Mouse (Mus musculus) CD4-positive helper T cell, adult 2 months (primary cell): Measurements from ENCODE around the gene Rmnd5a.

ENCODE experiments used
- DNase-seq: peaks from one replicate; pipeline ENCODE4 v3.0.0-alpha.2; 2012; ENCODE audit warnings: low read depth, missing footprints, low spot score

Rmnd5a gene

GRCm38 (mm10) chr6:71442130-71442529 is 1.7 kb upstream of the Rmnd5a start:
- DNase-seq, result no peak

- DNase-seq, result no peak
Observed at GRCm38 (mm10) chr6:71441251-71441580, 779 bp upstream of the Rmnd5a start.

- no peak for DNase-seq
Observed at GRCm38 (mm10) chr6:71440217-71440491, 283 bp downstream of the Rmnd5a start.

- peak; percentile 74 for DNase-seq
Observed at GRCm38 (mm10) chr6:71439506-71440216, 776 bp downstream of the Rmnd5a start.

- no peak for DNase-seq
Observed at GRCm38 (mm10) chr6:71438070-71438469, 2.4 kb downstream of the Rmnd5a start.

GRCm38 (mm10) chr6:71427996-71428725 is 12.3 kb downstream of the Rmnd5a start:
- no peak for DNase-seq

DNA sequence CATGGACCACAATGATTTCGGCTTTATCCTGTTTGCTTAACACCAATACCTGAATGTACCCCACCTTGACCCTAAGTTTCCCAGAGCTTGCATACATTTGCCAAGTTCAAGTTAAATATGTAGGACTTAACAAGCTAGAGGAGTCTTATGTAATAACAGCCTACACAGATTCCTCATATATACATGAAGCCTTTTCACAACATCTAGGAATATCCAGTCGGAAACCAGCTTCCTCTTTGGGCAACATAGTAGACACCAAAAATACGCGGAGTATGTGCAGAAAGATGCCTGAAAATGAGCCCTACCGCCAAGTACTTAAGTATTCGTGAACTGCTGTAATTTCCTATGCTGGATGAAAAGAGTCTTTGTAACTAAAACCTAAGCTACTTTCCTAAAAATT is 14.8 kb downstream of the Rmnd5a start:
- no peak for DNase-seq

- peak; percentile 21 for DNase-seq
Observed at GRCm38 (mm10) chr6:71423116-71423515, 17.3 kb downstream of the Rmnd5a start.

DNA sequence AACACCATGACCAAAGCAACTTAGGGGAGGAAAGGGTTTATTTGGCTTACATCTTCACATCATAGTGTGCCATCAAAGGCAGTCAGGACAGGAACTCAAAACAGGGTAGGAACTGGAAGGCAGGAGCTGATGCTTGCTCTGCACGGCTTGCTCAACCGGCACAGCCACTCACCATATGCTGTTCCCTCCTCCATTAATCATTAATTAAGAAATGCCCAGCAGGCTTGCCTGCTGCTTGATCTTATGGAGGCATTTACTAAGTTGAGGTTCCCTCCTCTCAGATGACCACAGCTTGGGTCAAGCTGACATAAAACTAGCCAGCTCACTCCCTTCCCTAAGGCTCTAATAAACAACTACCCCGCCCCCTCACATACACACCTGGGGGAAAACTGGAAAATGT is 18.3 kb downstream of the Rmnd5a start:
- DNase-seq, result no peak

DNA sequence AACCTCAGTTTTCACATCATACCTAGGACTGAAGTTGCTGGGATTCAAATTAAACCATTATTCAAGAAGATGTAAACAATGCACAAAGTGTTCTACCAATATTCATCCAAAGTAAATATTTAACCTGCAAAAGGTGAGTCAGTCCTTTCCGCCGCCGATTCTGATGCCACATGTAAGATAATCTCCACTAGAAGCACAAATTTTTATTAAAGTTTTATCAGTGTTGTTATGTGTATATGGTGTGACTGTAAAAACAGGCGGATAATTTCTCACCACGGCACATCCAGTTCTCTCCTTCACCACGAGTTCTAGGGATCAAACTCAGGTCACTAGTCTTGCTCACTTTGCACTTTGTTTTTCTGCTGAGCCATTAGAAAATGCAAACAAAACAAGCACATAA is 19.6 kb downstream of the Rmnd5a start:
- no peak for DNase-seq

- no peak for DNase-seq
Observed at GRCm38 (mm10) chr6:71418874-71419273, 21.6 kb downstream of the Rmnd5a start.

DNA sequence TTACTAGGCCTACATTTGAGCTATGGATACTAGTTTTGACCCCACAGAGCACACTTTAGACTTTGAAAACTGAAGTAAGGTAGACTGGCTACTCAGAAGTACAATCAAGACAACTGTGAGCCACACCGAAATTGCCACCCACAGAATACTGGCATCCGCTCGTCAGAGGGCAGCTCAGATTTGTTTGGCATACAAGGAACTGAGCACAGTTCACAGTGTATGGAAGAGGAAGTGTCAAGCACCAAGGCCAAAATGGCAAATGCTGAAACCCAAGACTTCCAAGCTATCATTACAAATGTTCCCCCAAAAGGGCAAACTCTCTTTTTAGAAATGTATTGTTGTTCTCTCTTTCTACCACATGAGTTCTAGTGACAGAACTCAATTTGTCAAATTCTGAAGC is 25.0 kb downstream of the Rmnd5a start:
- DNase-seq, result no peak

- DNase-seq, result no peak
Observed at GRCm38 (mm10) chr6:71414624-71415023, 25.8 kb downstream of the Rmnd5a start.

DNA sequence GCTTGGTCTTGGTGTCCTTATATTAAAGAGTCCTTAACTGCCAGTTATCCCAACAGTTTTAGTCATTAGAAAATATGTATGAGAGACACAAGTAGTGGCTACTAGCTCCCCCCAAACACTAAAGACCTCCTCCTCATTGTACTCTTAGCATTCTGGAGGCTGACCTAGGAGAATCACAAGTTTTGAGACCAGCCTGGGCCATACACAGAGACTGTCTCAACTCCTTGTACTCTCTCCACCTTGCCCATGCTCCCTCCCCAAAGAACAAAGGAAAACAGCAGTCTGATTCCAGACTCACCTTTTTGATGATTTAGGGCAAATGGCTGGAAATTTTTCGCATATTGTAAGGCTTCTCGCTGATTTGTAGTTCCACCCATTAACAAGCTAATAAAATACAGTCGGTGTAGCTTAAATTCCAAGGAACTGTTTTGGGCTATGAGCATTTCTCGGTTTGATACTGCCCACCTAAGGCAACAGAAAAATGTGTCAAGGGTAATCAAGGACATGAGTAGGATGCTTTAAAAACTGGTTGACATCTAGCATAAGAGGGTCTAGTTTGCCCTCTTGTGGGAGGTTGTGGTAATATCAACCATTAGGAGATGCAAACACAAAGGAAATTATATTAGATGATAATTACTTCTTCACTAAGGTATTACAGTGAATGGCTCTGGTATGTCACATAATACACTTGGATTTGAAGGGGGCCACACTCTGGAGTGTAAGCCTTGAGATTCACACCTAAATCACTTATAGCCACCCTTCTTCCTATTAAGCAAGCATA is 41.4 kb downstream of the Rmnd5a start:
- DNase-seq, result peak; percentile 46

GRCm38 (mm10) chr6:71396761-71397160 is 43.7 kb downstream of the Rmnd5a start:
- DNase-seq, result no peak

DNA sequence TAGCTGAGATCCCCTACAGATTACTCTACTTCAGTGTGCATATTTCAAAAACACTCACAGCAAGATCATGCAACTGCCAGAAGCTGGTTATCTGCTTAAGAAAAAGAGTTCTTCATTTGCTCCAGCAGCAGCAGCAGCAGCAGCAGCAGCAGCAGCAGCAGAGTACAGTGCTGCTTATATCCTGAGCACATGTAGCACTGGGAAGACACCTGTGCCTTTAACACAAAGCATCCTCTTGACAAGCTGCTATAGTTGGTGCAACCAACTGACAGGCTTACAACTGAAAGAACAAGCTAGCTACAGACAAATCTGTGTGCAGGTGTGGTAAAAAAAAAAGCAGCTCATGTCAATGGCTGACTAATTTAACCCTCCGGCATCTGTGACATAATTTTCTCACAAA is 44.4 kb downstream of the Rmnd5a start:
- no peak for DNase-seq

DNA sequence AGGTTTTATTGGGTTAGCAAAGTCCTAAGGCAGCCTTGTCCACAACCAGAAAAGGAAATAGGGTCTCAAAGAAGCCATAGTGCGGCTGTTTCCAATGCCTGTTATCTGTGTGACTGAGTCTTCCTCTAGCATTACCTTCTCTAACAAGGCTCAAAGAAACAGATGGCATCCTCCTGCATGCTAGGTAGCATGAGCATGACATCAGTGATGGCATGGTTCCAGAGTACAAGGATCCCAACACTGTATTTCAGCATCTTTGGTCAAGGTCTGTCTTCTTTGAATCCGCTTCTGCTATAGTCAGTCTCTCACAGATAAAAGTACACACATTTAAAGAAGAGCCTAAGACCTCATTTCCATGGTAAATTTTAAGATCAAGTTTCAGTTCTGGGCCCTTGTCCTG is 49.9 kb downstream of the Rmnd5a start:
- no peak for DNase-seq

DNA sequence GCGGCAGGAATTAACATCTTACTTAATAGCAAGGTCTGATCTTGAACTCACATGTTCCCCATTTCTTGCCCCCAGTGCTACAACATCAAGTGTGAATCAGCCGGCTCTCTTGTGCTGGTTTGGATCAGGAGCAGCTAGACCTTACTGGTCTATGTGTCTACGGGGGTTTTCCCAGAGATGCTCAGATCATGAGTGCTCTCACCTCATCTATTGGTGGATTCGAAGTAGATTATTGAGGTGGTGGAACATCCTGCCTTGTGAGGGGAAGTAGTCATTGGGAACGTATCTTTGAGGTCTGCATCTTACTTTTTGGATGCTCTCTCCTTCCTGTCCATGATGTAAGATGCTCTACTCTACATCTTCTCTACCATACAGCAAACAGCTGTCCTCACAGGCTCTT is 58.8 kb downstream of the Rmnd5a start:
- no peak for DNase-seq

- peak; percentile 14 for DNase-seq
Observed at GRCm38 (mm10) chr6:71376711-71377110, 63.7 kb downstream of the Rmnd5a start.

DNA sequence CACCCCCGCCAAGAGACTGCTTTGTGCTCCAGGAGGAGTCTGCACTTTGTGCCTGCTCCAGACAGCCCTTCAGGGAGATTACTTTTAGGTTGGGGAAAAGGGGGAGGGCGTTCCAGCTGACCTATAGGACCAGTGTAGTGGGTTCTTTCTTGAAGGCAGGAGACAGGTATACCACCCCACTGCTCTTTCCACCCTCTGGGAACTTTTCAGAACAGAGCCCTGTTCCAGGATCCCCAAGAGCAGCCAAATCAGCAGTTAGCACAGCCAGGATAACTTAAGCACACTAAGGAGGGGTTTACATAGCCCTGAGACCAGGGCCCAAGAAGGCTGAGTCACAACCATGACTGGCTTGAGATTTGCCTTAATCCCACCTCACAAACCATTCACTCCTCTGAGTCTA is 65.5 kb downstream of the Rmnd5a start:
- no peak for DNase-seq

GRCm38 (mm10) chr6:71374311-71374829 is 66.1 kb downstream of the Rmnd5a start:
- no peak for DNase-seq

DNA sequence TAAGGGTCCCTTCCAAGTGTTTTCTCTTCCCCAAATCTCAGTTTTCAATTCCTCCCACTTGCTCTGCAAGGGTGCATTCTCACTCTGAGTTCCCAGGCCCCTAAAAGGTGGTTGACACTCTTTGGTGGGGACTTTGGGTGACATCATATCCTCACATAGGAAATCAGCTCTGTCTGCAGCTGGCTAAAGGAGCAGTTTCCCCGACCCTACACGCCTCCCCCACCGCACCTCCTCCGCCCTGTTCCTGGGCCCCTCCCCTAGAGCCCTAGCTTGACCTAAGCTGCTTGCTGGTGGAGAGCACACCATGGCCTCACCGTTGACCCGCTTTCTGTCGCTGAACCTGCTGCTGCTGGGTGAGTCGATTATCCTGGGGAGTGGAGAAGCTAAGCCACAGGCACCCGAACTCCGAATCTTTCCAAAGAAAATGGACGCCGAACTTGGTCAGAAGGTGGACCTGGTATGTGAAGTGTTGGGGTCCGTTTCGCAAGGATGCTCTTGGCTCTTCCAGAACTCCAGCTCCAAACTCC is 67.1 kb downstream of the Rmnd5a start, which contains the start of gene Cd8a:
TSS of gene Cd8a (plus strand) at position 179 of the 527 bp plus-strand sequence.
- no peak for DNase-seq
